Mouse (Mus musculus): ENCODE data around the gene Cphx2.
"Not testable (repeated sequence)": the region's sequence is repeated elsewhere in the genome, so short reads cannot be mapped to it uniquely, and the experiment has no call there.

Cphx2 gene

DNA sequence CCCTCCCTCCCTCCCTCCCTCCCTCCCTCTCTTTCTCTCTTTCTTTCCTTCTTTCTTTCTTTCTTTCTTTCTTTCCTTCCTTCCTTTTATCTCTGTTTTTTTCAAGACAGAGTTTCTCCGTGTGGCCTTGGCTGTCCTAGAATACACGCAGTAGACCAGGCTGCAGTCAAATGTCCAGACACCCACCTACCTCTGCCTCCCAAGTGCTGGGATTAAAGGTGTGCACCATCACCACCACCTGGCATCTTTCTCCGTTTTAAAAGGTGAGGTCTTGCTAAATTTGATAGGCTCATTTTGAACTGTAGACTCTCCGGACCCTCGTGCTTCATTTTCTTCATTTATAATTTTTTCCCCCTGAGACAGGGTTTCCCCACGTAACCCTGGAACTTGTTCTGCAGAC lies at the start of gene Cphx2:
Gene Cphx2, plus strand, starts transcription at position 301 of the 400 bp plus-strand sequence.
- DNase-seq = not testable (repeated sequence)

DNA sequence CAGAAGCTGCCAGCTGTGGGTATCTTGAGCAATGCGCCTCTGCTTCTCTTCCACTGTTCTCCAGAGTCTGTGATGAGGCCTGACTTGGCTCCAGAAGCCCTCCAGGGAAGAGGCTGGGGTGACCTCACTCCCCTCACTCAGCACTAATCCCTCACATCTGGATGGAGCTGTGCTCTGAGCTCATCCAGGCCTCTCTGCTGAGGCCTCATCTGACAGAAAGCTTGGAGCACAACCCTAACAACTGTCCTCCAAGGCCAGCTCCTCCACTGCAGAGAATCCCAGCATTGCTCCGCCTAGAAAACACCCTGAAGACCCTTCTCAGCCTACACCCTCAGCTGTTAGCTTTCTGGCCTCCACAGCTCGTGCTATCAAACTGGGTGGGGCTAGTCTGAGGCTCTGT lies 47.0 kb upstream of the Cphx2 start:
- not testable (repeated sequence) for DNase-seq

DNA sequence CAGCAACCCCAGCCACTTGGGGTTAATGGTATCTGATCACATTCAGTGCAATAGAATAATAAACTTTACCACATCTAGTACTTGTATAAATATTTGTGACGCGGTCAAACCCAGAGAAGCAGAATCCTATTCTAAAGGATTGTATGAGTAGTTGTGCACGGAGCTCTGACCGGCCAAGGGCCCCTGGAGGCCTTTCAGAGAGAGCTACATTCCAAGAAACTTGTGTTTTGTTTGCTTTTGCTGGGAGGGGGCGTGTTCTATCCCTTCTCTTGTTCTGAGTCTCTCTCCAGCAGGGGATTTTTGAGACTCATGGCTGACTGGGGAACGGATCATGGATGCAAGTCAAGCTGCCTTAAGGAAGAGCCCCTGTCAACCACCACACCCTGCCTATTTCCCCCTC lies 45.9 kb upstream of the Cphx2 start:
- DNase-seq = not testable (repeated sequence)

GRCm38 (mm10) chr14:26042611-26043010 lies 38.7 kb upstream of the Cphx2 start, which contains the start of gene Gm9780:
Gene Gm9780 (minus strand): TSS chr14:26042711.
- not testable (repeated sequence) for DNase-seq

GRCm38 (mm10) chr14:26045007-26045406 lies 36.3 kb upstream of the Cphx2 start:
- not testable (repeated sequence) for DNase-seq

DNA sequence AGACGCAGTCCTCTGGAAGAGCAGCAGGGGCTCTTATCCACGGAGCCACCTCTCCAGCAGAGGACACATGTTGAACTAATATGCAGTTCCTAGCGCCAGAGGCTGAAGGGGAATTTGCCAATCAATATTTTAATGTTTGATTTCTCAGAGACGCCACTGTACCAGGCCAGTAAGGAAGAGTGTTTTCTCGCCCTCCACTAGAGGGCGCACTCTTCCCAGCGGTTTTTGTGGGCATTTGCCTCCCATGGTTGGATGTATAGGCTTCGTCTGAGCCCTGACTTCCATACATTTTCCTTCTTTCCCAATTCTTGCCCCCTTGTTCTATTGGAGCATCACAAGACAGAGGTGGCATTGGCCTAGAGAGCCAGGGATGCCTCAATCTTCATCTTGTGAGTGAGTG lies 34.3 kb upstream of the Cphx2 start:
- not testable (repeated sequence) for DNase-seq

GRCm38 (mm10) chr14:26048767-26049166 lies 32.5 kb upstream of the Cphx2 start:
- DNase-seq = not testable (repeated sequence)

DNA sequence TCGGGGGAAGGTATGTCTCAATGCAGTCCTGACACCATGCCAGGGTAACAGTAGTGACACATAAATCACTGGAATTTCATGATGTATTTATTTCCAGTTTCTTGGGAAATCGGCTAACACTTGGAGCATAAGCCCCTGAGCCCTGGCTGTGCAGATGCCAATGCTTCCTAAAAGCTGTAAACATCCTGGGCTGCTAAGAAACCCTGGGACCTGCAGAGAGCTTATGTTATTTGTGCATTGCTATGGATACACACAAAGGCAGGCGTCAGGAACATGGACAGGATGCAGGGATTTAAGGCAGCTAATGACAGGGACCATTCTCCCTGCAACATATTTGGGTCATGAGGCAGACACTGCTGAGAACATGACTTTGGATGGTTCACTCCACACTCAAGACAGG lies 23.1 kb upstream of the Cphx2 start:
- DNase-seq = not testable (repeated sequence)

GRCm38 (mm10) chr14:26059362-26059761 lies 22.0 kb upstream of the Cphx2 start:
- not testable (repeated sequence) for DNase-seq

DNA sequence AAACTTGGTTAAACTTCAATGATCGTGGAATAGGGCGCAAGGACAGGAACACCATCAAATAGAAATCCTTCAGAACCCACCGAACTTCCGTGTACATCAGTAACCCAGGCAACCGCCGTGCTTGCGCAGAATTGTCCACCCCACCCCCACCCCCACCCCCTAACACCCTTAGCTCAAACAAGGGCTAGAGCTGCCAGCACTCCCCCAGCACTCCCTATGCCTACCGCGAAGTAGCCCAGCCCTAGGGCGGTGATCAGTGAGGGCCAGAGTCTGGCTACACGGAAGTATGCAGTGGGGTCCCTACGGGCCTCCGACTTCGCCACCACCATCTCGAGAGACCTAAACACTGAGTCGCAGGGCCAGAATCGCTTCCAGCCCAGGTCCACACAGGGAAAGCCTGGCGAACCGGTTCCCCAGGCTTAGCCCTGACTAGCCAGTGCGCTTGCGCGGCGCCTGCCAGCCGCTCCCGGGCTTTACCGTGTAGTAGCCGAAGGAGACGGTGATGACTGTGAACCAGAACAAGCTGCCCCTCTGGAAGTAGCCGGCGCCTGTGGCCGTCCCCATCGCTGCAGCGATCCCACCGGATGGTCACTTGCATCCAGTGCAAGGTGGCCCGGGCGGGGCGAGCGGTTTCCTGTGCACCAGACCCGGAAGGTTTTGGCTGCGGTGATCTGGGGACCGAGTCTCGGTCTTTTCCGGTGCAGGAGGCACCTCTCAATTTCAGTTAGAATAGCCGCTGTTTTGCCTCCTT lies 14.6 kb upstream of the Cphx2 start:
- not testable (repeated sequence) for DNase-seq

DNA sequence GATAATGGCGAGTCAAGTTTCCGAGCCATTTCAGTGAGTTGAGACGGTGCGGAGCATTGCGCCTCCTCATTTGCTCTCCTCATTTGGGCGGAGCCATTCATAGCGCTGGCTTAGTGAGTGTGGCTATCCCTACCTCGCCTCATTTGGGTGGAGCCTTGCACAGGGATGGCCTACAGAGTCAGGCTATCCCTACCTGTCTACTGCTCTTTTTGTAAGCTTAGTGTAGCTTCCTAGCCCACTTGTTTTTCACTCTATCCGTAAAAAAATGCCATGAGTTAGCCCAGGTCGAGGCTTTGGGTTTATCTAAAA lies 14.0 kb upstream of the Cphx2 start, which contains the start of gene Tmem254c:
Gene Tmem254c, minus strand, starts transcription at position 31 of the 309 bp plus-strand sequence.
- DNase-seq = not testable (repeated sequence)

DNA sequence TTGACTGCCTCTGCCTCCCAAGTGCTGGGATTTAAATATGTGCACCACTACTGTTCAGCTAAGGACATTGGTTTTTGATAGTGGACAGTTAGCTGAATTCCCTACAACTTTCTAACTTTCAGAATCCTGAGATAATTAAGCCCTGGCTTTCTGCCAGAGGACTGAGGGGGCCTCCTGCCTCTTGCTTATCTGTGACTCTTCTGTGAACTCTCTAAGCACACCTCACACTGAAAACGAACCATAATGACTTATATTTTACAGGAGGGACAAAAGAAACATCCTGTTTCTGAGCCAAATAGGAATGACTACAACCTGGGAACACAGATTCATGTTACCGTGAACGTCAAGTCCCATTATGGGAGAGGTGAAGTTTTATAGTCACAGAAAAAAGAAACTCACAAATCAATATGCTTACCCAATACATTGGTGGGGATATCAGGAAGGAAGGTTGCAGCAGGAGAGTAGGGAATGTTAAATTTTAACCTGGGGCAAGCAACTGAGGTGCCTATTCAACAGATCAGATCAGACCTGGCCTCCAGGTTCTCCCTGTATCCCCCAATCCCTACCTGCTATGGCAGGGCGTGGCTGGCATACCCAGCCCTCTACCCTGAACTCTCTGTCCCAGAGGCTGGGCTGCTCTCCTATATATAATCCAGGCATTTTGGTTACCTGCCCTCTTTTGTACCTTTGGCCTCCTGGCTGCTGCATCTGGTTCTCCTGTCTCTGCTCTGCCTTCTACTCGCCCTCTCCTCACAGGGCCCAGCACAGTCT lies 4.5 kb upstream of the Cphx2 start:
- DNase-seq = not testable (repeated sequence)

- DNase-seq = not testable (repeated sequence)
Measured at GRCm38 (mm10) chr14:26081997-26082396, 681 bp downstream of the Cphx2 start, which contains the start of gene Cphx3. Gene Cphx3 (plus strand): TSS chr14:26082297.

DNA sequence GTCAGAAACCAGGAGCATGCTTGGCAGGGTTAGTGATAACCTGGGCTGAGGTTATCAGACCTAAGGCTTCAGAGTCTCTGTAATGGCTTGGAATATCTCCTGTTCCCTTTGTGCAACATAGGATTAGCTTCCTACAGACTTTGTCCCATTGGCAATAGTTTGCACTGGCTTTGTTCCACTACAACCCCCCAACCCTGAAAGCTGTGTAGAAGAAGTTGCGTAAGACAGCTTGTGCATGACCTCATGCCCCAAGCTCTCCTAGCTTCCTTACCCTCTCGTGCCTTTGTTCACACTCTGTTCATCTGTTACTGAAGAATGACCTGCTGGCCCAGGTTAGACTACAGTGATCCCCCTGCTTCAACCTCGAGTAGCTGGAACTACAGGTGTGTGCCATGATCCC lies 16.3 kb downstream of the Cphx2 start:
- DNase-seq = not testable (repeated sequence)

- not testable (repeated sequence) for DNase-seq
Measured at GRCm38 (mm10) chr14:26118150-26118549, 36.8 kb downstream of the Cphx2 start, which contains the start of gene Duxbl2. Gene Duxbl2 (plus strand): TSS chr14:26118349.

- not testable (repeated sequence) for DNase-seq
Measured at GRCm38 (mm10) chr14:26118550-26119000, 37.3 kb downstream of the Cphx2 start.

- not testable (repeated sequence) for DNase-seq
Measured at GRCm38 (mm10) chr14:26119095-26119494, 37.8 kb downstream of the Cphx2 start.
